Mouse (Mus musculus): ENCODE results near the gene Dcst2. TPM values are rescaled to one million over a fixed set of nuclear protein-coding genes. Genes with fewer than 3 reads are reported as not detected.
A peak's percentile ranks its signal among the peaks of the same experiment; 100 is the strongest.

The Dcst2 gene
- total and polyA plus RNA-seq, 2 experiments from 2014 or later, result 0.20 to 0.31 TPM

GRCm38 (mm10) chr3:89337721-89338578, 23.8 kb upstream of the Dcst2 start, which contains the start of gene Efna4:
Gene Efna4, minus strand, starts transcription at chr3:89338028.
- peaks cover 13% of the 10 kb centered on the region; the same call in 1 of the 2 replicates for H3K4me1 ChIP-seq (ENCODE audit: insufficient read depth, low read length)
- WGBS, result under 1% methylated on average over 44 of the region's 44 CpGs

GRCm38 (mm10) chr3:89339416-89339815, 22.4 kb upstream of the Dcst2 start:
- ATAC-seq (no peak), DNase-seq (ENCODE audit: low spot score) (peak; percentile 71)
- no peaks in the 10 kb centered on the region for H3K9me3 ChIP-seq (ENCODE audit: low read length)
- 30% methylated on average over 8 of the region's 8 CpGs for WGBS
- no peaks in the 10 kb centered on the region; the same call in 1 of the 2 replicates for H3K36me3 ChIP-seq (ENCODE audit: insufficient read depth, low read length)
- H3K4me2 ChIP-seq (ENCODE audit: low read depth, low read length), result no peak overlapping the region
- H3K27me3 ChIP-seq (ENCODE audit: insufficient read depth, low read length), result no peaks in the 10 kb centered on the region
- H3K27ac ChIP-seq, result no peak overlapping the region
- 0 out of 2 replicates have a peak, but pooled peaks cover 9% of the 10 kb centered on the region for H3K4me1 ChIP-seq (ENCODE audit: insufficient read depth, low read length)
- H3K9ac ChIP-seq (replicated peaks; ENCODE audit: low read length), result no peak overlapping the region
- H3K4me3 ChIP-seq (ENCODE audit: low read length), result no peak overlapping the region
- peak; percentile 92 for TF ChIP-seq CTCF (IDR thresholded peaks at IDR 0.05; ENCODE audit: low read depth)

More at GRCm38 (mm10) chr3:89337721-89338578, 23.8 kb upstream of the Dcst2 start, which contains the start of gene Efna4:
- peak within 1 kb of the TSS; percentile 54 for H3K9ac ChIP-seq (replicated peaks; ENCODE audit: low read length)
- peak; percentile 73 for ATAC-seq
- H3K4me2 ChIP-seq (ENCODE audit: low read depth, low read length), result peak within 1 kb of the TSS; percentile 72
- H3K27ac ChIP-seq, result no peak within 1 kb of the TSS
- no peak; the same call in 1 of the 2 replicates for TF ChIP-seq CTCF (IDR thresholded peaks at IDR 0.05; ENCODE audit: low read depth)
- DNase-seq (ENCODE audit: low spot score), result peak; percentile 76
- H3K36me3 ChIP-seq (ENCODE audit: insufficient read depth, low read length), result peaks cover 3% of the 10 kb centered on the region; the same call in 1 of the 2 replicates
- no peaks in the 10 kb centered on the region for H3K9me3 ChIP-seq (ENCODE audit: low read length)
- peak within 1 kb of the TSS; percentile 62 for H3K4me3 ChIP-seq (ENCODE audit: low read length)
- H3K27me3 ChIP-seq (ENCODE audit: insufficient read depth, low read length), result no peaks in the 10 kb centered on the region

GRCm38 (mm10) chr3:89340465-89340864, 21.3 kb upstream of the Dcst2 start:
- peak overlapping the region; percentile 33; the same call in 1 of the 2 replicates for H3K9ac ChIP-seq (replicated peaks; ENCODE audit: low read length)
- ATAC-seq, result peak; percentile 53
- 8% methylated on average over 11 of the region's 11 CpGs for WGBS

GRCm38 (mm10) chr3:89341794-89342193, 20.0 kb upstream of the Dcst2 start:
- H3K4me3 ChIP-seq (ENCODE audit: low read length), result no peak overlapping the region
- no peak overlapping the region for H3K4me2 ChIP-seq (ENCODE audit: low read depth, low read length)
- no peak for DNase-seq (ENCODE audit: low spot score)
- H3K9ac ChIP-seq (replicated peaks; ENCODE audit: low read length), result no peak overlapping the region
- H3K9me3 ChIP-seq (ENCODE audit: low read length), result no peaks in the 10 kb centered on the region
- 42% methylated on average over 4 of the region's 4 CpGs for WGBS
- no peak for ATAC-seq
- H3K4me1 ChIP-seq (ENCODE audit: insufficient read depth, low read length), result 0 out of 2 replicates have a peak, but pooled peaks cover 9% of the 10 kb centered on the region
- no peak for TF ChIP-seq CTCF (IDR thresholded peaks at IDR 0.05; ENCODE audit: low read depth)
- no peaks in the 10 kb centered on the region for H3K27me3 ChIP-seq (ENCODE audit: insufficient read depth, low read length)
- H3K36me3 ChIP-seq (ENCODE audit: insufficient read depth, low read length), result peaks cover 4% of the 10 kb centered on the region; the same call in 1 of the 2 replicates
- no peak overlapping the region for H3K27ac ChIP-seq

More at GRCm38 (mm10) chr3:89340465-89340864, 21.3 kb upstream of the Dcst2 start:
- H3K27me3 ChIP-seq (ENCODE audit: insufficient read depth, low read length), result no peaks in the 10 kb centered on the region
- peak overlapping the region; percentile 27; the same call in 1 of the 2 replicates for H3K4me3 ChIP-seq (ENCODE audit: low read length)
- H3K9me3 ChIP-seq (ENCODE audit: low read length), result no peaks in the 10 kb centered on the region
- H3K27ac ChIP-seq, result no peak overlapping the region
- peak; percentile 90 for DNase-seq (ENCODE audit: low spot score)
- H3K4me1 ChIP-seq (ENCODE audit: insufficient read depth, low read length), result 0 out of 2 replicates have a peak, but pooled peaks cover 9% of the 10 kb centered on the region
- TF ChIP-seq CTCF (IDR thresholded peaks at IDR 0.05; ENCODE audit: low read depth), result peak; percentile 99
- H3K4me2 ChIP-seq (ENCODE audit: low read depth, low read length), result peak overlapping the region; percentile 57
- H3K36me3 ChIP-seq (ENCODE audit: insufficient read depth, low read length), result peaks cover 3% of the 10 kb centered on the region; the same call in 1 of the 2 replicates

GRCm38 (mm10) chr3:89343279-89343678, 18.5 kb upstream of the Dcst2 start:
- Histone ChIP-seq H3K4me2 (ENCODE audit: low read depth, low read length) (no peak overlapping the region), H3K27me3 (ENCODE audit: insufficient read depth, low read length) (no peaks in the 10 kb centered on the region), H3K9me3 (ENCODE audit: low read length) (no peaks in the 10 kb centered on the region), H3K4me1 (ENCODE audit: insufficient read depth, low read length) (0 out of 2 replicates have a peak, but pooled peaks cover 5% of the 10 kb centered on the region), H3K9ac (replicated peaks; ENCODE audit: low read length) (no peak overlapping the region), H3K36me3 (ENCODE audit: insufficient read depth, low read length) (peaks cover 4% of the 10 kb centered on the region; the same call in 1 of the 2 replicates), H3K27ac (no peak overlapping the region), H3K4me3 (ENCODE audit: low read length) (no peak overlapping the region)
- ATAC-seq, result no peak
- 69% methylated on average over 7 of the region's 7 CpGs for WGBS
- no peak for TF ChIP-seq CTCF (IDR thresholded peaks at IDR 0.05; ENCODE audit: low read depth)
- DNase-seq (ENCODE audit: low spot score), result no peak

- H3K27me3 ChIP-seq (ENCODE audit: insufficient read depth, low read length), result no peaks in the 10 kb centered on the region
- no peak for DNase-seq (ENCODE audit: low spot score)
- H3K9me3 ChIP-seq (ENCODE audit: low read length), result no peaks in the 10 kb centered on the region
- no peak overlapping the region for H3K4me3 ChIP-seq (ENCODE audit: low read length)
- no peak overlapping the region for H3K4me2 ChIP-seq (ENCODE audit: low read depth, low read length)
- 82% methylated on average over 10 of the region's 10 CpGs for WGBS
- no peak for ATAC-seq
- 0 out of 2 replicates have a peak, but pooled peaks cover 7% of the 10 kb centered on the region for H3K4me1 ChIP-seq (ENCODE audit: insufficient read depth, low read length)
- H3K9ac ChIP-seq (replicated peaks; ENCODE audit: low read length), result no peak overlapping the region
- no peak overlapping the region for H3K27ac ChIP-seq
- no peak for TF ChIP-seq CTCF (IDR thresholded peaks at IDR 0.05; ENCODE audit: low read depth)
- peaks cover 4% of the 10 kb centered on the region; the same call in 1 of the 2 replicates for H3K36me3 ChIP-seq (ENCODE audit: insufficient read depth, low read length)
Observed at GRCm38 (mm10) chr3:89346815-89347540, 14.8 kb upstream of the Dcst2 start.

Data from hindbrain, postnatal 0 days (tissue).